Mouse (Mus musculus) thymus, postnatal 25 days (tissue): ENCODE measurements around the gene Fam167b.
A peak's percentile ranks its signal among the peaks of the same experiment; 100 is the strongest.
"Not testable (repeated sequence)": the region's sequence is repeated elsewhere in the genome, so short reads cannot be mapped to it uniquely, and the experiment has no call there.

ENCODE experiments used
- DNase-seq: peaks from one replicate; pipeline ENCODE4 v3.0.0; 2022

The Fam167b gene

GRCm38 (mm10) chr4:129557256-129557808, 21.0 kb downstream of the Fam167b start:
- peak; percentile 52 for DNase-seq

GRCm38 (mm10) chr4:129556532-129557223, 21.7 kb downstream of the Fam167b start:
- peak; percentile 94 for DNase-seq

GRCm38 (mm10) chr4:129555862-129556531, 22.4 kb downstream of the Fam167b start:
- no peak for DNase-seq

GRCm38 (mm10) chr4:129555421-129555861, 22.9 kb downstream of the Fam167b start:
- DNase-seq: peak; percentile 48

GRCm38 (mm10) chr4:129554512-129554911, 23.8 kb downstream of the Fam167b start:
- not testable (repeated sequence) for DNase-seq

- DNase-seq: no peak
These were observed 28.1 kb downstream of the Fam167b start for GRCm38 (mm10) chr4:129550295-129550694.

GRCm38 (mm10) chr4:129549306-129549705, 29.0 kb downstream of the Fam167b start:
- peak; percentile 77 for DNase-seq

- DNase-seq: not testable (repeated sequence)
These were observed 30.7 kb downstream of the Fam167b start for GRCm38 (mm10) chr4:129547631-129548030.

GRCm38 (mm10) chr4:129544106-129544505, 34.2 kb downstream of the Fam167b start:
- DNase-seq: no peak

GRCm38 (mm10) chr4:129542592-129543141, 35.7 kb downstream of the Fam167b start, which contains the start of gene Hdac1:
TSS of gene Hdac1 (minus strand) at chr4:129542713.
- peak; percentile 98 for DNase-seq

- DNase-seq: peak; percentile 62
These were observed 36.3 kb downstream of the Fam167b start for GRCm38 (mm10) chr4:129541868-129542591.

GRCm38 (mm10) chr4:129540012-129540411, 38.3 kb downstream of the Fam167b start:
- peak; percentile 63 for DNase-seq

- not testable (repeated sequence) for DNase-seq
These were observed 49.4 kb downstream of the Fam167b start for GRCm38 (mm10) chr4:129528901-129529300.
